Mouse (Mus musculus): ENCODE data around the gene Usp2. TPM values are rescaled to one million over a fixed set of nuclear protein-coding genes. Genes with fewer than 3 reads are reported as not detected.
A peak's percentile ranks its signal among the peaks of the same experiment; 100 is the strongest.

Usp2 gene
- total RNA-seq, 4 experiments from 2014 or later: 222 to 251 (median 237) TPM

DNA sequence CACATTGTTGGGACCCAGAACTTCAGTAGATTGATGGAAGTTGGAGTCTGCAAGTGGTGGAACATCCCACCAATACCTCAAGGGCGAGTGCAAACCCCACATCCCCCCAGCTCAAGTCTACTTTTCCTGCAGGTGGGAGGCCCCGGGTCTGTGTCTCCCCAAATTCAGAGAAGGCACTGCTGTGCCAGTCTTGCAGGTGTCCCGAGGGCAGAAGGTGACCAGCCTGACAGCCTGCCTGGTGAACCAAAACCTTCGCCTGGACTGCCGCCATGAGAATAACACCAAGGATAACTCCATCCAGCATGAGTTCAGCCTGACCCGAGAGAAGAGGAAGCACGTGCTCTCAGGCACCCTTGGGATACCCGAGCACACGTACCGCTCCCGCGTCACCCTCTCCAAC lies 20.4 kb upstream of the Usp2 start:
- no peak for DNase-seq (ENCODE audit: low spot score in 2 of 2)

DNA sequence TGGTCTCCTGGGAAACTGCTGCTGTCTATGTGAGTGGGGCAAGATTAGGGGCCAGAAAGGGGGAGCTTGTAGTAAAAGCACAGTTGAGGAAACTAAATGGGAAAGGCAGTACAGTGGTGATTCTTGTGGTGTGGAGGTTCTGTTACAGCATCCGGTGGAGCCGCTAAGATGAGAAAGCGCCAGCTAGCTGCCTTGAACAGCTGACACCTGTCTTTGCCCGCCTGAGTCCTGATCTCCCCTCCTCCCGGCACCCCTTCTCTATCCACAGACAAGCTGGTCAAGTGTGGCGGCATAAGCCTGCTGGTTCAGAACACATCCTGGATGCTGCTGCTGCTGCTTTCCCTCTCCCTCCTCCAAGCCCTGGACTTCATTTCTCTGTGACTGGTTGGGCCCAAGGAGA lies 19.8 kb upstream of the Usp2 start:
- no peak for DNase-seq (ENCODE audit: low spot score in 2 of 2)

DNA sequence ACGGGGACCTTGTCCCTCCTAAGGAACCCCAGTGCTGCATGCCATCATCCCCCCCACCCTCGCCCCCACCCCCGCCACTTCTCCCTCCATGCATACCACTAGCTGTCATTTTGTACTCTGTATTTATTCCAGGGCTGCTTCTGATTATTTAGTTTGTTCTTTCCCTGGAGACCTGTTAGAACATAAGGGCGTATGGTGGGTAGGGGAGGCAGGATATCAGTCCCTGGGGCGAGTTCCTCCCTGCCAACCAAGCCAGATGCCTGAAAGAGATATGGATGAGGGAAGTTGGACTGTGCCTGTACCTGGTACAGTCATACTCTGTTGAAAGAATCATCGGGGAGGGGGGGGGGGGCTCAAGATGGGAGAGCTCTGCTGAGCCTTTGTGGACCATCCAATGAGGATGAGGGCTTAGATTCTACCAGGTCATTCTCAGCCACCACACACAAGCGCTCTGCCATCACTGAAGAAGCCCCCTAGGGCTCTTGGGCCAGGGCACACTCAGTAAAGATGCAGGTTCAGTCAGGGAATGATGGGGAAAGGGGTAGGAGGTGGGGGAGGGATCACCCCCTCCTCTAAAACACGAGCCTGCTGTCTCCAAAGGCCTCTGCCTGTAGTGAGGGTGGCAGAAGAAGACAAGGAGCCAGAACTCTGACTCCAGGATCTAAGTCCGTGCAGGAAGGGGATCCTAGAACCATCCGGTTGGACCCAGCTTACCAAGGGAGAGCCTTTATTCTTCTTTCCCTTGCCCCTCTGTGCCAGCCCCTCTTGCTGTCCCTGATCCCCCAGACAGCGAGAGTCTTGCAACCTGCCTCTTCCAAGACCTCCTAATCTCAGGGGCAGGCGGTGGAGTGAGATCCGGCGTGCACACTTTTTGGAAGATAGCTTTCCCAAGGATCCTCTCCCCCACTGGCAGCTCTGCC lies 19.0 kb upstream of the Usp2 start:
- no peak for DNase-seq (ENCODE audit: low spot score in 2 of 2)

DNA sequence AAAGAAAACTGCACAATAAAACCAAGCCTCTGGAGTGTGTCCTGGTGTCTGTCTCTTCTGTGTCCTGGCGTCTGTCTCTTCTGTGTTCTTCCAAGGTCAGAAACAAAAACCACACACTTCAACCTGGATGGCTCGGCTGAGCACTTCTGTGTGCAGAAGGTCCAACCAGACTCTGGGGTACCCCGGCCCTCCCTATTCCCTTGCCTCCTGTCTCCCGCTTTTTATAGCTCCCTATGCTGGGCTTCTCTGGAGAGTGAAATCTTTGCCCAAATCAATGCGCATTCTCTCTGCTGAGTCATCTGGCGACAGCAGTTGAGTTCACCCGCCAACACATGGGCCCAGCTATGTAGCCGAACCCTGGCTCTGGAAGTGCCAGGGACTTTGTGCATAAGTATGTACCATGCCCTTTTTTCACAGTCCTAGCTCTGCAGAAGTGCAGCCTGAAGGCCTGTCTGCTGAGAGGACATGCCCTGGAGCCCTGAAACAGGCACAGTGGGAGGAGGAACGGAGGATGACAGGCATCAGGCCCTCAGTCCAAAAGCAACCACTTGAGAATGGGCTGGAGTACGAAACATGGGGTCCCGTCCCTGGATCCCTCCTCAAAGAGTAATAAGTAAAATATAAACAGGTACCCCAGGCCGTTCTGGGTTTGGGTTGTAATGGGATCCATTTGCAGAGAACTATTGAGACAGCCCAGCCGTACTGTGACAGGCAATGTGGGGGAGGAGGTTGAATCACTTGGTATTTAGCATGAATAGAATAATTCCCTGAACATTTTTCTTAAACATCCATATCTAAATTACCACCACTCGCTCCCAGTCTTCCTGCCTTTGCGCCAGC lies 18.1 kb upstream of the Usp2 start:
- no peak for DNase-seq (ENCODE audit: low spot score in 2 of 2)

DNA sequence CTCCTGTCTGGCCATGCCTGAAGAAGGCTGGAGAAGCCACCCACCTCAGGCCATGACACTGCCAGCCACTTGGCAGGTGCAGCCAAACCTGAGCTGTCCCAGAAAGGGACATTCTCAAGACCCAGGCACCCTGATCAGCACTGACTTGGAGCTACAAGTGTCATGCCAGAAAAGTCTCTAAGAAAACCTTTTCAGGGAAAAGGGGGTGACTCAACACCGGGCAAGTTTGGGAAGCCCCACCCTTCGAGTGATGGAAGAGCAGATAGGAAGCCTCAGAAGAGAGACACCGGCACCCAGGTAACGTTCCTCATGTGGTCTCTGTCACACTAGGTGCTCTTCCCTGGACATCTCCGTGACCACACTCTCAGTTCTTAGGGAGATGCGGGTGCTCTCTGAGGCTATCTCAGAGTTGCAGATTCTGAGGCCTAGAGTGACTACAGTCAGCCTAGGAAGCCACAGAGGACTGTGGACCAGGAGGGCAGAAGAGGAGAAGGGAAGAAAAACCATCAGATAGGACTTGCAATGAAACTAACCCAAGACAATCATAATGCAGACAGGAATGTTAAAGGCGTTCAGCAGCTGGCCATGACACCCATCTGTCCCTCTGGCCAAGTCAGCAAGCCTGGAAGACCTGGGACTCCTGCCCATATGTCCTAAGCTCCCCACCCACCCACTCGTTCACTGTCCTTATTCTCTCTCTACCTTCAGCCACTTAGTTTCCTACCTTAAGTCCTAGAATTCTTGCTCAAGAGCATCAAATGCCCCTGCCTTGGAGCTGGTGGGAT lies 17.2 kb upstream of the Usp2 start:
- DNase-seq (ENCODE audit: low spot score in 2 of 2): no peak

DNA sequence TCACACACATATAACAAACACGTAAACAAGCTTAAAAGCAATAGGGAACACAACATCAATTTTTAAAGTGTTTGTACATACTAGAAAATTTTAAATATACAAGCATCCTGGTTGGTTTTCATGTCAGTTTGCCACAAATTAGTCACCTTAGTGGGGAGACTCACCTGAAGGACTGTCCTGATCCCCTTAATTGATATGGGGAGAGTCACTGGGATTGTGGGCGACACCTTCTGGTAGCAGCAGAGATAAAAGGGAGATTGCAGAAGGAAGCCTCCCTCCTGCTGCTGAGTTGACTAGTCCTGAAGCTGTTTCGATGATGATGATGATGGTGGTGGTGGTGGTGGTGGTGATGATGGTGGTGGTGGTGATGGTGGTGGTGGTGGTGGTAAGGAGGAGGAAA lies 14.0 kb upstream of the Usp2 start:
- DNase-seq (ENCODE audit: low spot score in 2 of 2): no peak

DNA sequence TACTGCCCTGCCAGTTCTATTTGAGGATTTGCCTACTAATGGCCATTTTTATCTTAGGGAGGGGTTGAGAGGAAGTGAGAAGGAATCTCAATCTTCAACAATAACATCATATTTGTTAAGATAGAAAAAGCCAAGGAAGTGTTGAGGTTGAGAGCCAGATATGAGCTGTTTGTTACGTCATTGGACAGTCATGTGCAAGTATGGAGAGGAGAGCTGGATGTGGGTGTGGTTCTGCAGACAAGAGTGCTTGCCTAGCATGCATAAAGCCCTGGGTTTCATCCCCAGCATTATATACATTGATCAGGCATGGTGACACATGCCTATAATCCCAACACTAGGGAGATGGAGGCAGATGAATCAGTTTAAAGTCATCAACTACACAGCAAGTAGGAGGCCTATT lies 12.9 kb upstream of the Usp2 start:
- no peak for DNase-seq (ENCODE audit: low spot score in 2 of 2)

DNA sequence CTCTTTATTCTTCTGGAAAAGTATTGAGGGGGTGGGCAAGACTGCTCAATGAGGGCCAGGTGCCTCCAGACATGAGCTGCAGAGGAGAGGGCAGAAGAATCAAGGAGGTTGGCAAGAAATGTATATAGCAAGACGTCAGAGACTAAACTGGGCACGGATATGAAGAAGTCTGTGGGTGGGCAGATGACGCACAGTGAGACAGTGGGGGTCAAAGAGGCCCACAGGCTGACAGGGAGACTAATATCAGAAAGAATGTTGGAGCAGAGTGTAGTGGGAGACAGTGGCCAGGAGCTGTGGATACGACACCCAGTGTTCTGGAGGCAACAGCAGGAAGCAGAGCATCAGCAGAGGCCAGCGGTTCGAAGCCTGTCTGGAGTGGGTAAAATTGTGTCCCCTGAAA lies 8.2 kb upstream of the Usp2 start:
- no peak for DNase-seq (ENCODE audit: low spot score in 2 of 2)

DNA sequence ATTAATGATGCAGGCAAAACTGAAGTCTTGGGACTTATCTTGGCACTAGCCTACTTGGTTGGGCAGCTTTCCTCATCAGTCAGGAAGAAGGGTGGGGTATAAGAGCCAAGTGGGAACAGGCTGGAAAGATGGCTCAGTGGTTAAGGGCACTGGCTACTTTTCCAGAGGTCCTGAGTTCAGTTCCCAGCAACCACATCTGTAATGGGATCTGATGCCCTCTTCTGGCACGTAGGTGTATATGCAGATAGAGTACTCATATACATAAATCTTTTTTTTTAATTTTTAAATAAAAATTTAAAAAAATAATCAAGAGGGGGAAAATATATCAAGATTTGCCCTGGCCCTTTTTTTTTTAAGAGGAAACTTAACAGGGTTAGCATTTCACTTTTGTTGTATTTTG lies 1.6 kb upstream of the Usp2 start:
- no peak for DNase-seq (ENCODE audit: low spot score in 2 of 2)

DNA sequence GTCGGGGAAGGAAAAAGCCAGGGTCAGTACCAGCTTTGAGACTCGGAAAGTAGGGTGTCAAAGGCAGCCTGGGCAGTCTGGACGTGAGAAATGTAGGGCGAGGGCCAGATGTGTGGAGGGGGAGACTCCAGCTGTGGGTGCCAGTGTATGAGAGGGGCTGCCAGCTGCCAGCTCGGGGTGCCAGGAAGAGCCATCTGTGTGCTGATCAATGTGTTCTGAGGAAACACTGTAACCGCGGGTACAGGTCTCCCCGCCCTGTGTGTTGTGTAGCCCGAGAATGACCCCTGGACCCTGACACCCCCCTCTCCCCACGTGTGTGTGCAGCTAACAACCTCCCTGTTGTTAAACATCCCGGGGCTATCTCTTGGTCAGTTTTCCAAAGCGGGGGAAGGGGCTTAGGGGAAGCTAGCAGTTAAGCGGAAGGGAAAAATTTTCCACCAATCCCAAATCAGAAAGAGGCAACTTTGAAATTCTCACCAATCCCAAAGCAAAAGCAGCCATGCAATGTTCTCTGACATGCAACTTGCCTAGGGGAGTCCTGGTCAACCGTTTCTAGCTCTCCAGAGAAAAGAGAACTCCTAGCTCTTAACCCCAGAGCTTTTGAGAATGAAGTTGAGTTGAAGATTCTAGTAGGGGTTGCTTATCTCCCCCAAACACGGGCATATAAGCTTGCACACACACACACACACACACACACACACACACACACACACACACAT lies 579 bp downstream of the Usp2 start:
- DNase-seq (ENCODE audit: low spot score in 2 of 2): no peak

DNA sequence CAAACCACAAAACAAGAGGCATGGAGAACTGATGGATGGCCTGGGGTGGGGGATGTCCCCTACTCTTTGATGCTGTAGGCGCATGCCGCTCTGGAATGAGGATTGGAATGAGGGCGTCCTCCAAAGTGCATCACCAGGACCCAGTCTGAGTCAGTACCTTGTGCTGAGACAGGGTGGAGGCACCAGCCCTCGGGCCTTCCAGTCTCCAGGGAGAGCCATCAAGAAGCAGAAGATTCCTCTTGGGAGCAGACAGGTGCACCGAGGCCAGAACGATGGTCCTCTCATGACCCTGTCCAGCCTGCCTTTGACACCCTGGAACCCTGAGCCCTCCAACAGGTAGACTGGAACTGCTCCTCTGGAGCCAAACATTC lies 1.1 kb downstream of the Usp2 start:
- DNase-seq (ENCODE audit: low spot score in 2 of 2): no peak

DNA sequence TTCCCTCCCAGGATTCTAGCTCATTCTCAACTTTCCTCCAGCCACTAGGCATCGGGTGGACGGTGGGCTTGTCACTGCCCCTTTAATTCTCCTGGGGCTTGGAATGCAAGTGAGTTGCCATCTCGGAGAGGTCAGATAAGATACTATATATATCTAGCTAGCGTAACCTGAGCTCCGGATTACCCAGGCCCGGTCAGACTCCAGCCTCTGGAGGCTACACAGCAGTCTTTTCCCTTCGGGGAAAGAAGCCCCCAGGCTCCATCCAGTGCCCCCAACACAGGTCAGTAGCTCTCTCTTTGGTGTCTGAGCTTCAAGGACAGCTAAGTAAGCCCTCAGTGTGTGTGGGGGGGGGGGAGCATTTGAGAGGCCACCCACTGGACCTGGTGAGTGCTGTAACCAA lies 2.4 kb downstream of the Usp2 start:
- peak in 1 of 2 experiments; percentile 55 for DNase-seq (ENCODE audit: low spot score in 2 of 2)

DNA sequence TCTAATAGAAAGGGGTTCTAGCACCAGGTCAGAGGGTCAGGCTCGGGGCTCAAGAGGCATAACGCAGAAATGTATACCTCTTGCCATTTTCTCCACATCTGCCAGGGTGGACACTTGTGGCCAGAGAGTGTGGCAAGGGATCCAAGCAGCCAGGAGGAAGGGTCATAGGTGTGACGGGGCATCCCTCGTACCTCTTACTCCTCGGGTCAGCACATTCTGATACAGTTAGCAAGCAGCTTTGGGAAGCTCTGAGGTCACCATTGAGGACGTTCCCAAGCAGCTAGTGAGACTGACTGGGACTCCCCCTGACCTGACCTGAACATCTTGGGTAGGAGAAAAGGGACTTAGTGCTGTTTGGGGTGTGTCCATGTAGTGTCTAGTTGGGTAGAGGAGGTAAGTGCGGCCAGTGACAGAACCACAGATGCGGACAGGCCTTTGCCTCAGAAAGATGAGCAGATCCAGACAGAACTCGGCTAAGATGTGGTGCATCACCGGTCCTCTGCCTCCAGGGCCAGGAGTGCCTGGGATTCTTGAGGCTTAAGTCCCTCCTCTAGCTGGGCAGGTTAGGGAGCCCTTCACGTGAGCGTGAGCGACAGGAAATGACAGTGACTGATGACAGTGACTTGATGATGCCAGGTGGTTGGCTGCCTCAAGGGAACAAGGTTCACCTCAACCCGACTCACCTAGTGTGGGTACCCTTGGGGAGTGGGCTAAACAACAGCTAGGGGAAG lies 3.5 kb downstream of the Usp2 start:
- DNase-seq (ENCODE audit: low spot score in 2 of 2): no peak

DNA sequence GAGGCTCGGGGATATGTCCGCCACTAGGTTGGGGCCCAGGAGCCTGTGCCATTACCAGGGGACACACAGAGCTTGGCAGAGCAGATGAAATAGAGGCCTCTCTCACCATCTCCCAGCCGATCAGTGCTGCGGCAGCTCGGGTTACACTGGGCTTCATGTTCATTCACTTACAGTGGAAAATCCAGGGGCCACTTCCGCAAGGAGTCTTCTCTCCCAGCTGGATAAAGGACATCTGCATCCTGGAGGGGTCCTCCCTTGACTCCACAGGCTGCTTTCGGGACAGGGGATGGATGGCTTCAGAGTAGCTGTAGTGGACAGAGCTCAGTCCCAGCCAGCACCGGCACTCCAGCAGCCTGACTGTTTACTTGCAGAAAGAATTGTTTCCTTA lies 4.0 kb downstream of the Usp2 start:
- peak in 1 of 2 experiments; percentile 52 for DNase-seq (ENCODE audit: low spot score in 2 of 2)

DNA sequence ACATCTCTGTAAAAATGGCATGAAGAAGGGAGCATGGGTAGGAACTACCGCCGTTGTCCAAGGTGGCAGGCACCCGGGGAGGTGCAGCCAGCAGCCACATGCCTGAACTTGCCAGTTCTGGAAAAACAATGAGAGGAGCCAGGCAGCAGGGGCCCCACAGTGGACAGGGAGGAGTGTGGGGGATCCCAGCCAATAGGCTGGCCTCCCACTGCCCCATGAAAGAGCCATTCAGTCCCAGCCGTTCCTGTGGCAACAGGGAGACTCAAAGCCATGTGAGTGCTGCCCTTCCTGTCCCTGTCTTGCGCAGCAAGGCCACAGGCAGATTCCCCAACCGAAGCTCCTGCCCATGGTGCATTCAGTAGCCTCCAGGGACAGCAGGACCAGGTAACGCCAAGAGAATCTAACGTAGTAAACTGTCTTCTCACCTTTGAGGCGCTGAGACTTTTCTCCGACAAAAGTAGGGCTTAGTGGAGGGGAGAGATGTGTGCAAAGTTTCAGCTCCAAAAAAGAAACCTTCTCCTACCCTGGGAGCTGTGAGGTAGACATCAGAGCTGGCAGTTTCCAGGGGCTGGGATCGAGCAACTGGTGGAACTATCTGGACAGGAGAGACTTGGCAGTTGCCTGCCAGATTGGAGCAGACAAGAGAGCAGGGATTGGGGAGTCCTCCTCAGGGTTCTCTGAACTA lies 5.2 kb downstream of the Usp2 start:
- no peak for DNase-seq (ENCODE audit: low spot score in 2 of 2)

DNA sequence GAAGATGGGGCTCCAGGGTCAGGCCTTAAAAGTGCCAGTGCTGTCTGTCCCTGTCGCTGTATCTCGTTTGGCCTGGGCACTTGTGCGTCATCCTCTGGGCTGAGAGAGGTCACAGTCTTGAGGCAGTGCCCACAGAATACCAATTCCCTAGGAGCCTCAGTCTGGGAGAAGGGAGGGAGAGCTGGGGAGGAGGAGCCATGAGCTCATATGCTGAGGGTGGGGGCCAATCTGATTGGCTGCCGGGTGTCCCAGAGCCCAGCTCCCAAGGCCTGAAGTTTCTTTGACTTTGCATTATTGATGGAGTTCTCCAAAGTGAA lies 5.7 kb downstream of the Usp2 start:
- DNase-seq (ENCODE audit: low spot score in 2 of 2): peak; percentile 70 to 78

DNA sequence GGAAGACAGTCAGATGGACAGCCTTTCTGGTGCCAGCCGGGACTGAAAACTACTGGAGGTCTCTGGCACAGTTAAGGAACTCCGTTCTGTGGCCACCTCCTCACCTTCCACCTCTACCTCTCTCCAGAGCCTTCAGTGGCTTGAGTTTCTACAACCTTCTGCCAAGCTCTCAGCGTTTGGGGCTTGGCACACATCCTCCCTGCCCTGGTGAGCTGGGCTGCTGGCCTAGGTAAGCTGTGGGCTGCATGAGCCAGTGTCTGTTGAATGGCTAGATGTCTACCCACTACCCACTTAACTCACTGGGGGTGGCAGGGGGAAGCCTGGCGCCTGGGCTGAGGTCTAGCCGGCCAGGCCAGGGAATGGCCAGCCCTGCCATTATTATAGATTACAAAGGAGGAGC lies 6.3 kb downstream of the Usp2 start:
- DNase-seq (ENCODE audit: low spot score in 2 of 2): peak in 1 of 2 experiments; percentile 59

DNA sequence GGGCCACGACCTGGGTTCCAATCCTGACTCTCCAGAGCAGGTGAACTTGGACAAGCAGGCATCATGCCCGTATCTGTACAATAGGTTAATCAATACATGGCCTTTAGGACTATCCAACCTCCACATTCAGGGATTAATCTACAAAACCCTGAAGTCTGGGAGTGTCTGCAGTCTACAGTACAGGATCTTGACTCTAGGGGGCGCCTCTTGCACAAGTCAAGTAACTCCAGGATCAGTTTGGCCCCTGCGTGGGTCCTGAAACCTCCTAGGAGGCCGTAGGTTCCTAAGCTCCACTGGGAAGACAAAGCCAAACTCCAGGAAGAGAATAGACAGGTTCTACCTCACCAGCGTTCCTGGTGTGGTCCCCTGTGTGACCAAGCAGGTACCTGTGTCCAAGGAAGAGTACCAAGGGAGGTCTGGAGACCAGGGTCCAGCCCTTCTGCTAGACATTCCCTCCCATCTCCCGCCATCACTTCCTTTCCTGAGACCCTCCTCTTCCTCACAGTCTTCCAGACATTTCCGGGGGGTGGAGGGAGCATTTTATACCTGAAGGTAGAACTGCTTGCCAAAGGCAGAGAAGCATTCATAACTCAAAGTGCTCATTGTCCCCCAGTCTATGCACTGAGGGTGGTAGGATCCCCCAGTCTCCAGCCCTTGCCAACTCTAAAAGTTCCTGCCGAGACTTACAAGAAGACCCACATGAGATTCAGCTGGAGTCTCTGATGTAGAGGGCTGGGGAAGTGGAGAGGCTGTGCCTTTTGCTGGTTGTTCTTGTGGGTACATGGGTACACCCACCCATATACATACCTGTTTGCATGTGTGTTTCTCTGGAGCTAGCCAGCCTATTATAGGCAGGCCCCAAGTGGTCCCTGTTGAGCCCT lies 7.8 kb downstream of the Usp2 start:
- peak in 1 of 2 experiments; percentile 49 for DNase-seq (ENCODE audit: low spot score in 2 of 2)
